Mouse (Mus musculus) neural tube, embryonic 13.5 days (tissue): ENCODE data around the gene Twf2. TPM values are rescaled to one million over a fixed set of nuclear protein-coding genes. Genes with fewer than 3 reads are reported as not detected.
"Not testable (repeated sequence)": the region's sequence is repeated elsewhere in the genome, so short reads cannot be mapped to it uniquely, and the experiment has no call there.

Experiments used
- ATAC-seq: fragments of 200-750 bp; cut with Nextera tagmentation; 2 replicates; pipeline ENCODE4 v1.8.0; 2017; ENCODE audit warnings: low read depth, mild to moderate bottlenecking, moderate TSS enrichment, moderate library complexity
- H3K27ac ChIP-seq: fragments of 300-500 bp; sonication (generic); replicated peaks from 2 replicates; pipeline ENCODE4 v1.5.1; 2015; ENCODE audit warnings: moderate library complexity, mild to moderate bottlenecking, inconsistent platforms
- H3K27me3 ChIP-seq: fragments of 300-500 bp; sonication (generic); 2 replicates; pipeline ENCODE4 v1.6.1; 2015; ENCODE audit warnings: mild to moderate bottlenecking, inconsistent platforms
- H3K36me3 ChIP-seq: fragments of 300-500 bp; sonication (generic); 2 replicates; pipeline ENCODE4 v1.6.1; 2015; ENCODE audit warnings: mild to moderate bottlenecking, inconsistent platforms
- H3K4me1 ChIP-seq: fragments of 300-500 bp; sonication (generic); replicated peaks from 2 replicates; pipeline ENCODE4 v1.6.1; 2015; ENCODE audit warnings: inconsistent platforms
- H3K4me2 ChIP-seq: fragments of 300-500 bp; sonication (generic); 2 replicates; pipeline ENCODE4 v1.6.1; 2015; ENCODE audit warnings: inconsistent platforms, mild to moderate bottlenecking, moderate library complexity
- H3K4me3 ChIP-seq: fragments of 300-500 bp; sonication (generic); 2 replicates; pipeline ENCODE4 v1.5.1; 2015; ENCODE audit warnings: mild to moderate bottlenecking, inconsistent platforms
- H3K9ac ChIP-seq: fragments of 300-500 bp; sonication (generic); 2 replicates; pipeline ENCODE4 v1.6.1; 2015; ENCODE audit warnings: moderate library complexity, mild to moderate bottlenecking, inconsistent platforms
- H3K9me3 ChIP-seq: fragments of 300-500 bp; sonication (generic); 2 replicates; pipeline ENCODE4 v1.6.1; 2016; ENCODE audit warnings: inconsistent platforms
- WGBS: fragments of 180-500 bp; shearing (Covaris S2); methylation state at CpG from one replicate; pipeline ENCODE4 v1.1.7; 2015; 5-methylcytosine and 5-hydroxymethylcytosine counted together
- polyA plus RNA-seq: library from polyadenylated mRNA; unstranded; fragments of >200 nt; fragmentation: Nextera tagmentation; extraction: Ambion mirVana; gene quantifications from 2 replicates; pipeline ENCODE4 v1.2.1, GENCODE M21; 2015

Gene Twf2
- polyA plus RNA-seq, 1 experiment from 2014 or later, result 57.1 TPM

- Histone ChIP-seq H3K4me3 (no peak overlapping the region), H3K9ac (no peak overlapping the region), H3K4me2 (no peak overlapping the region), H3K4me1 (peaks cover 17% of the 10 kb centered on the region), H3K27me3 (no peaks in the 10 kb centered on the region; the same call in 1 of the 2 replicates), H3K9me3 (no peaks in the 10 kb centered on the region), H3K27ac (no peak overlapping the region), H3K36me3 (no peaks in the 10 kb centered on the region)
- ATAC-seq, result no peak
- 36% methylated on average over 1 of the region's 1 CpGs for WGBS
These were observed 35.2 kb upstream of the Twf2 start for GRCm38 (mm10) chr9:106167703-106168102.

GRCm38 (mm10) chr9:106169006-106169405 is 33.9 kb upstream of the Twf2 start:
- H3K27ac ChIP-seq, H3K4me3 ChIP-seq, H3K9me3 ChIP-seq, H3K9ac ChIP-seq, H3K27me3 ChIP-seq, H3K4me2 ChIP-seq, ATAC-seq, H3K36me3 ChIP-seq: not testable (repeated sequence)
- peaks cover 30% of the 10 kb centered on the region for H3K4me1 ChIP-seq
- 88% methylated on average over 1 of the region's 1 CpGs for WGBS

GRCm38 (mm10) chr9:106169917-106170316 is 33.0 kb upstream of the Twf2 start:
- H3K27ac ChIP-seq, result peak overlapping the region; percentile 99
- peak overlapping the region; percentile 92 for H3K9ac ChIP-seq
- H3K4me1 ChIP-seq, result peaks cover 39% of the 10 kb centered on the region
- no peaks in the 10 kb centered on the region for H3K9me3 ChIP-seq
- peak overlapping the region; percentile 74 for H3K4me3 ChIP-seq
- no peaks in the 10 kb centered on the region for H3K27me3 ChIP-seq
- 39% methylated on average over 6 of the region's 6 CpGs for WGBS
- ATAC-seq, result no peak
- peak overlapping the region; percentile 94 for H3K4me2 ChIP-seq
- no peaks in the 10 kb centered on the region for H3K36me3 ChIP-seq

GRCm38 (mm10) chr9:106170556-106171345 is 32.2 kb upstream of the Twf2 start, which contains the start of gene Wdr82:
Gene Wdr82 (plus strand): TSS chr9:106170928.
- H3K36me3 ChIP-seq, result no peaks in the 10 kb centered on the region
- under 1% methylated on average over 81 of the region's 81 CpGs for WGBS
- H3K27ac ChIP-seq, result peak within 1 kb of the TSS; percentile 99
- peaks cover 47% of the 10 kb centered on the region for H3K4me1 ChIP-seq
- H3K4me3 ChIP-seq, result peak within 1 kb of the TSS; percentile 74
- H3K4me2 ChIP-seq, result peak within 1 kb of the TSS; percentile 94
- peak; percentile 90 for ATAC-seq
- no peaks in the 10 kb centered on the region for H3K27me3 ChIP-seq
- peak within 1 kb of the TSS; percentile 92 for H3K9ac ChIP-seq
- H3K9me3 ChIP-seq, result no peaks in the 10 kb centered on the region

GRCm38 (mm10) chr9:106171346-106172158 is 31.4 kb upstream of the Twf2 start:
- no peaks in the 10 kb centered on the region for H3K9me3 ChIP-seq
- peak overlapping the region; percentile 99 for H3K27ac ChIP-seq
- no peaks in the 10 kb centered on the region for H3K27me3 ChIP-seq
- peak overlapping the region; percentile 74 for H3K4me3 ChIP-seq
- WGBS, result 1% methylated on average over 30 of the region's 30 CpGs
- H3K9ac ChIP-seq, result peak overlapping the region; percentile 92
- peaks cover 55% of the 10 kb centered on the region for H3K4me1 ChIP-seq
- peak overlapping the region; percentile 94 for H3K4me2 ChIP-seq
- ATAC-seq, result peak; percentile 81
- H3K36me3 ChIP-seq, result peaks cover 6% of the 10 kb centered on the region; the same call in 1 of the 2 replicates

GRCm38 (mm10) chr9:106172527-106172926 is 30.4 kb upstream of the Twf2 start:
- H3K27me3 ChIP-seq, result no peaks in the 10 kb centered on the region
- peak overlapping the region; percentile 92 for H3K9ac ChIP-seq
- WGBS, result 43% methylated on average over 3 of the region's 3 CpGs

GRCm38 (mm10) chr9:106173363-106173762 is 29.5 kb upstream of the Twf2 start:
- WGBS, result 64% methylated on average over 2 of the region's 2 CpGs
- Histone ChIP-seq H3K4me1 (peaks cover 56% of the 10 kb centered on the region), H3K9ac (no peak overlapping the region)

More at GRCm38 (mm10) chr9:106172527-106172926, 30.4 kb upstream of the Twf2 start:
- H3K27ac ChIP-seq, result no peak overlapping the region
- H3K9me3 ChIP-seq, result no peaks in the 10 kb centered on the region
- H3K4me3 ChIP-seq, result peak overlapping the region; percentile 74
- peak overlapping the region; percentile 94 for H3K4me2 ChIP-seq
- peaks cover 56% of the 10 kb centered on the region for H3K4me1 ChIP-seq
- peaks cover 16% of the 10 kb centered on the region for H3K36me3 ChIP-seq
- no peak for ATAC-seq

GRCm38 (mm10) chr9:106175552-106176200 is 27.2 kb upstream of the Twf2 start:
- H3K4me3 ChIP-seq, result no peak overlapping the region
- H3K27me3 ChIP-seq, result no peaks in the 10 kb centered on the region
- 0 out of 2 replicates have a peak overlapping the region, but pooled peaks have one; percentile 1 for H3K4me2 ChIP-seq
- H3K36me3 ChIP-seq, result peaks cover 44% of the 10 kb centered on the region
- H3K9me3 ChIP-seq, result no peaks in the 10 kb centered on the region
- WGBS, result 81% methylated on average over 3 of the region's 3 CpGs
- no peak overlapping the region for H3K27ac ChIP-seq
- H3K4me1 ChIP-seq, result peaks cover 47% of the 10 kb centered on the region
- no peak for ATAC-seq
- no peak overlapping the region for H3K9ac ChIP-seq

More at GRCm38 (mm10) chr9:106173363-106173762, 29.5 kb upstream of the Twf2 start:
- H3K4me2 ChIP-seq, result peak overlapping the region; percentile 94
- ATAC-seq, result no peak
- no peak overlapping the region for H3K27ac ChIP-seq
- H3K36me3 ChIP-seq, result peaks cover 24% of the 10 kb centered on the region
- H3K27me3 ChIP-seq, result no peaks in the 10 kb centered on the region
- H3K4me3 ChIP-seq, result peak overlapping the region; percentile 74
- H3K9me3 ChIP-seq, result no peaks in the 10 kb centered on the region

- Histone ChIP-seq H3K4me1 (peaks cover 47% of the 10 kb centered on the region), H3K36me3 (peaks cover 55% of the 10 kb centered on the region), H3K27ac (no peak overlapping the region), H3K27me3 (no peaks in the 10 kb centered on the region), H3K9me3 (no peaks in the 10 kb centered on the region), H3K4me2 (no peak overlapping the region), H3K9ac (no peak overlapping the region), H3K4me3 (no peak overlapping the region)
- WGBS, result 78% methylated on average over 5 of the region's 5 CpGs
- ATAC-seq, result no peak
These were observed 26.1 kb upstream of the Twf2 start for GRCm38 (mm10) chr9:106176769-106177168.

- Histone ChIP-seq H3K27me3 (no peaks in the 10 kb centered on the region), H3K9ac (no peak overlapping the region), H3K36me3 (peaks cover 65% of the 10 kb centered on the region), H3K9me3 (no peaks in the 10 kb centered on the region), H3K4me2 (no peak overlapping the region), H3K4me1 (peaks cover 37% of the 10 kb centered on the region), H3K4me3 (no peak overlapping the region), H3K27ac (no peak overlapping the region)
- WGBS, result 89% methylated on average over 6 of the region's 6 CpGs
- no peak for ATAC-seq
These were observed 25.1 kb upstream of the Twf2 start for GRCm38 (mm10) chr9:106177799-106178198.

- 91% methylated on average over 2 of the region's 2 CpGs for WGBS
- H3K36me3 ChIP-seq, result peaks cover 82% of the 10 kb centered on the region
These were observed 23.5 kb upstream of the Twf2 start for GRCm38 (mm10) chr9:106179454-106179853.

More at GRCm38 (mm10) chr9:106179454-106179853, 23.5 kb upstream of the Twf2 start:
- Histone ChIP-seq H3K27me3 (no peaks in the 10 kb centered on the region), H3K4me1 (peaks cover 21% of the 10 kb centered on the region), H3K9me3 (no peaks in the 10 kb centered on the region), H3K27ac (no peak overlapping the region), H3K4me3 (no peak overlapping the region), H3K9ac (no peak overlapping the region), H3K4me2 (no peak overlapping the region)
- no peak for ATAC-seq
